Mouse (Mus musculus) limb, embryonic 10.5 days (tissue): ENCODE data around the gene Prkg1. TPM values are rescaled to one million over a fixed set of nuclear protein-coding genes. Genes with fewer than 3 reads are reported as not detected.

Experiments used
- DNase-seq: peaks from one replicate; pipeline ENCODE4 v3.0.0-alpha.2; 2017; ENCODE audit warnings: low spot score
- H3K27ac ChIP-seq: fragments of 300-500 bp; sonication (generic); 2 replicates; pipeline ENCODE4 v1.5.1; 2016; ENCODE audit warnings: mild to moderate bottlenecking
- H3K27me3 ChIP-seq: fragments of 300-500 bp; sonication (generic); 2 replicates; pipeline ENCODE4 v1.6.1; 2016; ENCODE audit warnings: low read depth, mild to moderate bottlenecking; ENCODE audit not compliant: poor library complexity, severe bottlenecking
- H3K36me3 ChIP-seq: fragments of 300-500 bp; sonication (generic); 2 replicates; pipeline ENCODE4 v1.6.1; 2016; ENCODE audit warnings: mild to moderate bottlenecking, moderate library complexity
- H3K4me1 ChIP-seq: fragments of 300-500 bp; sonication (generic); 2 replicates; pipeline ENCODE4 v1.6.1; 2016
- H3K4me3 ChIP-seq: fragments of 300-500 bp; sonication (generic); 2 replicates; pipeline ENCODE4 v1.5.1; 2016; ENCODE audit warnings: mild to moderate bottlenecking, moderate library complexity
- H3K9me3 ChIP-seq: fragments of 300-500 bp; sonication (generic); replicated peaks from 2 replicates; pipeline ENCODE4 v1.6.1; 2016; ENCODE audit warnings: mild to moderate bottlenecking
- WGBS: fragments of 180-500 bp; shearing (Covaris S2); methylation state at CpG from one replicate; pipeline ENCODE4 v1.1.7; 2016; 5-methylcytosine and 5-hydroxymethylcytosine counted together
- polyA plus RNA-seq: library from polyadenylated mRNA; unstranded; fragments of >200 nt; fragmentation: Nextera tagmentation; extraction: Ambion mirVana; gene quantifications from 2 replicates; pipeline ENCODE4 v1.2.1, GENCODE M21; 2016

Prkg1 gene
- polyA plus RNA-seq, 1 experiment from 2014 or later: 3.4 TPM

GRCm38 (mm10) chr19:31433446-31433845 is 331.4 kb downstream of the Prkg1 start:
- WGBS: 94% methylated on average over 1 of the region's 1 CpGs
- peaks cover 5% of the 10 kb centered on the region; the same call in 1 of the 2 replicates for H3K4me1 ChIP-seq
- H3K27me3 ChIP-seq: no peaks in the 10 kb centered on the region
- H3K27ac ChIP-seq: no peak overlapping the region
- DNase-seq: no peak
- no peaks in the 10 kb centered on the region for H3K9me3 ChIP-seq
- H3K36me3 ChIP-seq: no peaks in the 10 kb centered on the region
- H3K4me3 ChIP-seq: no peak overlapping the region

GRCm38 (mm10) chr19:31431411-31431810 is 333.4 kb downstream of the Prkg1 start:
- no peak for DNase-seq
- Histone ChIP-seq H3K4me3 (no peak overlapping the region), H3K9me3 (no peaks in the 10 kb centered on the region), H3K4me1 (peaks cover 5% of the 10 kb centered on the region; the same call in 1 of the 2 replicates), H3K27ac (no peak overlapping the region), H3K36me3 (no peaks in the 10 kb centered on the region), H3K27me3 (no peaks in the 10 kb centered on the region)
- WGBS: 70% methylated on average over 2 of the region's 2 CpGs

- no peaks in the 10 kb centered on the region for H3K9me3 ChIP-seq
- 69% methylated on average over 5 of the region's 5 CpGs for whole genome bisulfite sequencing
- no peaks in the 10 kb centered on the region for H3K36me3 ChIP-seq
- H3K4me3 ChIP-seq: no peak overlapping the region
- no peak for DNase-seq
- H3K27me3 ChIP-seq: no peaks in the 10 kb centered on the region
- no peaks in the 10 kb centered on the region for H3K4me1 ChIP-seq
- H3K27ac ChIP-seq: no peak overlapping the region
Observed at GRCm38 (mm10) chr19:31426142-31426541, 338.7 kb downstream of the Prkg1 start.

GRCm38 (mm10) chr19:31425199-31425598 is 339.6 kb downstream of the Prkg1 start:
- Histone ChIP-seq H3K36me3 (no peaks in the 10 kb centered on the region), H3K27ac (no peak overlapping the region), H3K27me3 (no peaks in the 10 kb centered on the region), H3K4me3 (no peak overlapping the region), H3K9me3 (no peaks in the 10 kb centered on the region), H3K4me1 (no peaks in the 10 kb centered on the region)
- no peak for DNase-seq
- WGBS: 85% methylated on average over 9 of the region's 9 CpGs

GRCm38 (mm10) chr19:31424319-31424718 is 340.5 kb downstream of the Prkg1 start:
- WGBS: 82% methylated on average over 5 of the region's 5 CpGs
- Histone ChIP-seq H3K4me1 (no peaks in the 10 kb centered on the region), H3K36me3 (no peaks in the 10 kb centered on the region), H3K27ac (no peak overlapping the region), H3K4me3 (no peak overlapping the region), H3K9me3 (no peaks in the 10 kb centered on the region), H3K27me3 (no peaks in the 10 kb centered on the region)
- DNase-seq: no peak

DNA sequence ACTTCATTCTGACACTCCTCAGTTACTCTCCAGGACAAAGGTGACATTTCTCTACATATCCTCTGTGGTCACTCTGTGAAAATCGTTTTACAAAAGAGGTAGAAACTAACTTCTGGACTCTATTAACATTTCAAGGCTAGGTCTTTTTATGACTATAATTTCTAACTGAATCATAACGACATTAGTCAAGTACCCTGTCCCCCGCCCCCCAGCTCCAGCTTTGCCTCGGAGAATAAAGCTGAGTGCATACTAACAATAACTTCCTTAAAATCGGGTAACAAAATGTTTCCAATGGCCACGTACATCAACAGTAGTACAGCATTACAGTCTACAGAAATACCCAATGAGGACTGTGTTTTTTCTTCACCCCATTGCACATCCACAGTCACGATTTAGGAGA is 351.3 kb downstream of the Prkg1 start:
- DNase-seq: no peak

GRCm38 (mm10) chr19:31396096-31396495 is 368.7 kb downstream of the Prkg1 start:
- 89% methylated on average over 1 of the region's 1 CpGs for WGBS
- no peaks in the 10 kb centered on the region for H3K4me1 ChIP-seq
- H3K27me3 ChIP-seq: no peaks in the 10 kb centered on the region
- H3K4me3 ChIP-seq: no peak overlapping the region
- H3K36me3 ChIP-seq: no peaks in the 10 kb centered on the region
- no peak for DNase-seq
- no peaks in the 10 kb centered on the region for H3K9me3 ChIP-seq
- H3K27ac ChIP-seq: no peak overlapping the region

More for the DNA sequence above, 351.3 kb downstream of the Prkg1 start:
- 87% methylated on average over 7 of the region's 7 CpGs for WGBS
- no peak overlapping the region for H3K4me3 ChIP-seq
- no peaks in the 10 kb centered on the region for H3K4me1 ChIP-seq
- no peaks in the 10 kb centered on the region for H3K27me3 ChIP-seq
- no peaks in the 10 kb centered on the region for H3K9me3 ChIP-seq
- H3K27ac ChIP-seq: no peak overlapping the region
- H3K36me3 ChIP-seq: no peaks in the 10 kb centered on the region

- H3K9me3 ChIP-seq: no peaks in the 10 kb centered on the region
- no peaks in the 10 kb centered on the region for H3K4me1 ChIP-seq
- no peaks in the 10 kb centered on the region for H3K36me3 ChIP-seq
- 92% methylated on average over 3 of the region's 3 CpGs for WGBS
- H3K27me3 ChIP-seq: no peaks in the 10 kb centered on the region
- no peak overlapping the region for H3K27ac ChIP-seq
- no peak for DNase-seq
- no peak overlapping the region for H3K4me3 ChIP-seq
Observed at GRCm38 (mm10) chr19:31385353-31385752, 379.5 kb downstream of the Prkg1 start.

- no peak overlapping the region for H3K27ac ChIP-seq
- no peaks in the 10 kb centered on the region for H3K36me3 ChIP-seq
- 89% methylated on average over 5 of the region's 5 CpGs for WGBS
- no peak overlapping the region for H3K4me3 ChIP-seq
- no peaks in the 10 kb centered on the region for H3K27me3 ChIP-seq
- H3K9me3 ChIP-seq: no peaks in the 10 kb centered on the region
- H3K4me1 ChIP-seq: no peaks in the 10 kb centered on the region
- DNase-seq: no peak
Observed at GRCm38 (mm10) chr19:31383881-31384280, 381.0 kb downstream of the Prkg1 start.

GRCm38 (mm10) chr19:31370106-31370505 is 394.7 kb downstream of the Prkg1 start:
- Histone ChIP-seq H3K27ac (no peak overlapping the region), H3K9me3 (no peaks in the 10 kb centered on the region), H3K4me3 (no peak overlapping the region), H3K36me3 (no peaks in the 10 kb centered on the region), H3K4me1 (no peaks in the 10 kb centered on the region), H3K27me3 (no peaks in the 10 kb centered on the region)
- WGBS: 87% methylated on average over 1 of the region's 1 CpGs
- DNase-seq: no peak

DNA sequence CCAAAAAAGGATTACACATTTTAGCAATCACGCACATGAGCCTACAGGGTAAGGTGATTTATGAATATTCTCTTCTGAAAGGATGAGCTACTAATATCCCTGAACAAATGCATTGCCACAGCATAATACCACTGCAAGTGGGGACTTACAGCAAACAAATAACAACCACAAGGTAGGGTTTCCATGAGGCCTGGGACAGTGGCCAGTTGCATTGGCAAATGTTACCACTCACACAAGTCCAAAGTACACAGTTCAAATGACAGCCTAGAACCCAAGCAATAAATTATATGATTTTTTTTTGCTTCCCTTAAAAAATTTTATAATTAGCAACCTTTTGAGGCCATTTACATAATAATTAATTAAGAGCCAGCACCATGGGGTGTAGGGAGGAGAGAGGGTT is 395.7 kb downstream of the Prkg1 start:
- Histone ChIP-seq H3K27me3 (no peaks in the 10 kb centered on the region), H3K9me3 (no peaks in the 10 kb centered on the region), H3K4me3 (no peak overlapping the region), H3K36me3 (no peaks in the 10 kb centered on the region), H3K27ac (no peak overlapping the region), H3K4me1 (no peaks in the 10 kb centered on the region)
- DNase-seq: no peak
- WGBS: 95% methylated on average over 1 of the region's 1 CpGs

DNA sequence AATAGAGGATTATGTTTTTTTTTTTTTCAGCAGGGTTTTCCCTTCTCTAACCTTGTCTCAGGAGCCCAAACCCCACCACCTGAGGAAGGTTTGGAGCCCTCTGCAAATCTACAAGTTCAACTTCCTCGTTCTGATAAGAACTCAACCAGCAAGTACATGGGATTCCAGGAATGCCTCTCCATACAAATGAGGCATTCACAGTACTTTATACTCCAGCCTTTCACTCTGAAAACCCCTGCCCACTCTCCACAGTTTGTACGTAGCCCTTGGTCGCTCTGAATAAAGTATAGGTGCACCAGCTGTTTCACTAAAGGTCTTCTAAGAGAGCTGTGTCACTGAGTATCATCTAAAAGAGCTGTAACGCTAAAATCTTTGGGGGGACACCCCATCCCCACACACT is 402.8 kb downstream of the Prkg1 start:
- H3K27ac ChIP-seq: no peak overlapping the region
- no peaks in the 10 kb centered on the region for H3K27me3 ChIP-seq
- H3K9me3 ChIP-seq: no peaks in the 10 kb centered on the region
- H3K36me3 ChIP-seq: no peaks in the 10 kb centered on the region
- WGBS: 88% methylated on average over 4 of the region's 4 CpGs
- H3K4me1 ChIP-seq: 0 out of 2 replicates have a peak, but pooled peaks cover 5% of the 10 kb centered on the region
- no peak for DNase-seq
- H3K4me3 ChIP-seq: no peak overlapping the region

GRCm38 (mm10) chr19:31361575-31361974 is 403.3 kb downstream of the Prkg1 start:
- Histone ChIP-seq H3K36me3 (no peaks in the 10 kb centered on the region), H3K27me3 (no peaks in the 10 kb centered on the region), H3K4me1 (0 out of 2 replicates have a peak, but pooled peaks cover 5% of the 10 kb centered on the region), H3K27ac (no peak overlapping the region), H3K4me3 (no peak overlapping the region), H3K9me3 (no peaks in the 10 kb centered on the region)
- no peak for DNase-seq
- WGBS: 82% methylated on average over 5 of the region's 5 CpGs

DNA sequence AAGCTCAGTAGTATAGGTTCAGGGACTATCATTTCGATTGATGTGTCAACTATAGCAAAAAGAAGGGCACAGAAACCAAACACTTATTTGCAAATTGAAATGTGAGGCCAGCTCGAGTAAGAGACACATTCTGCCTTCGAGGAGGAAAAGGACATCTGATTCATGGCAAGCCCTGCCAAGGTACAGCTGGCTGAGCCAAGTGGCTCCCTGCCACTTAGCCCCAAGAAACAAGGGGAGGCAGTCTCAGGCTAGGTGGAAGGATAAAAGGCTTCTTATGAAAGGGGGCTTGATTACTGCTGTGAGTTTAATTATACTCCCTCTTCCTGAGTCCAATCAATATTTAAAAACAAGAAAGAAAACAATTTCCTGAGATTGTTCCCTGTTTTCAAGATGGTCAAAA is 403.7 kb downstream of the Prkg1 start:
- WGBS: 74% methylated on average over 3 of the region's 3 CpGs
- Histone ChIP-seq H3K27me3 (no peaks in the 10 kb centered on the region), H3K4me3 (no peak overlapping the region), H3K4me1 (0 out of 2 replicates have a peak, but pooled peaks cover 5% of the 10 kb centered on the region), H3K36me3 (no peaks in the 10 kb centered on the region), H3K27ac (no peak overlapping the region), H3K9me3 (no peaks in the 10 kb centered on the region)
- no peak for DNase-seq
